Mouse (Mus musculus) lung, adult 2 months (tissue): Measurements from ENCODE around the gene Olfr522.

ENCODE experiments used
- CTCF ChIP-seq: fragments of 200-500 bp; IDR thresholded peaks from 2 replicates; pipeline ENCODE4 v1.5.1; 2011; ENCODE audit warnings: mild to moderate bottlenecking, low read length, control low read depth; ENCODE audit not compliant: insufficient read depth
- POLR2A ChIP-seq: fragments of 200-500 bp; IDR thresholded peaks from 2 replicates; pipeline ENCODE4 v1.6.1; 2011; ENCODE audit warnings: low read depth, mild to moderate bottlenecking, control low read depth, low read length, borderline replicate concordance; ENCODE audit errors: extremely low read depth

- TF ChIP-seq CTCF (no peak), POLR2A (no peak)
Measured at GRCm38 (mm10) chr7:140213841-140214240, 49.3 kb upstream of the Olfr522 start.
